Mouse (Mus musculus): ENCODE results near the gene Tnfaip8l3. TPM values are rescaled to one million over a fixed set of nuclear protein-coding genes. Genes with fewer than 3 reads are reported as not detected.

The Tnfaip8l3 gene
- polyA plus RNA-seq, 1 experiment, result not detected

GRCm38 (mm10) chr9:53973929-53974327, 94.3 kb downstream of the Tnfaip8l3 start:
- H3K4me3 ChIP-seq, result no peak overlapping the region

More at GRCm38 (mm10) chr9:53973929-53974327, 94.3 kb downstream of the Tnfaip8l3 start:
- Histone ChIP-seq H3ac (ENCODE audit: control insufficient read depth, insufficient read length) (no peak overlapping the region), H3K79me2 (ENCODE audit: control insufficient read depth, insufficient read depth) (no peaks in the 10 kb centered on the region), H3K27me3 (ENCODE audit: control insufficient read depth, insufficient read depth, insufficient read length) (peaks cover 17% of the 10 kb centered on the region), H3K4me2 (ENCODE audit: low read depth) (no peak overlapping the region), H3K36me3 (ENCODE audit: control insufficient read depth, insufficient read depth) (no peaks in the 10 kb centered on the region)
- no peak for TF ChIP-seq CEBPB (IDR thresholded peaks at IDR 0.05; ENCODE audit: insufficient read depth, poor library complexity, severe bottlenecking)
- TF ChIP-seq SRF (IDR thresholded peaks at IDR 0.05; ENCODE audit: control insufficient read depth, insufficient read length, low read depth), result no peak
- TF ChIP-seq MAX (IDR thresholded peaks at IDR 0.05; ENCODE audit: low read depth), result no peak
- no peak for TF ChIP-seq TCF3 (IDR thresholded peaks at IDR 0.05; ENCODE audit: insufficient read length, low read depth)
- TF ChIP-seq E2F4 (IDR thresholded peaks at IDR 0.05; ENCODE audit: insufficient read depth), result no peak
- no peak for TF ChIP-seq MYOD1 (IDR thresholded peaks at IDR 0.05; ENCODE audit: control insufficient read depth in 1 of 3, insufficient read length in 2 of 3, low read depth in 2 of 3)
- TF ChIP-seq MYOG (IDR thresholded peaks at IDR 0.05; ENCODE audit: control insufficient read depth in 1 of 3, insufficient read depth in 1 of 3, insufficient read length in 2 of 3, low read depth in 2 of 3), result no peak
- TF ChIP-seq REST (IDR thresholded peaks at IDR 0.05; ENCODE audit: insufficient read depth, insufficient read length), result no peak
- TF ChIP-seq POLR2A (IDR thresholded peaks at IDR 0.05; ENCODE audit: insufficient read length, low read depth), result no peak
- TF ChIP-seq USF1 (IDR thresholded peaks at IDR 0.05; ENCODE audit: low read depth), result no peak
- no peak for TF ChIP-seq TCF12 (IDR thresholded peaks at IDR 0.05; ENCODE audit: insufficient read depth, poor library complexity, severe bottlenecking)
- TF ChIP-seq POLR2AphosphoS2 (IDR thresholded peaks at IDR 0.05; ENCODE audit: insufficient read length, low read depth), result no peak

Other genes starting within 250 kb of the Tnfaip8l3 start
- not detected for gene Sln, start 218.2 kb downstream of the Tnfaip8l3 start, polyA plus RNA-seq (2012; fragmentation: generic; extraction: Trizol)
- gene Elmod1, start 93.1 kb downstream of the Tnfaip8l3 start, polyA plus RNA-seq (2012; fragmentation: generic; extraction: Trizol), result not detected
- not detected for gene Cyp19a1, start 199.7 kb upstream of the Tnfaip8l3 start, polyA plus RNA-seq (2012; fragmentation: generic; extraction: Trizol)
- gene Gldn, start 218.1 kb upstream of the Tnfaip8l3 start, polyA plus RNA-seq (2012; fragmentation: generic; extraction: Trizol), result not detected

All from myocyte (in vitro differentiated cells).